Mouse (Mus musculus) lung, postnatal 0 days (tissue): Measurements from ENCODE around the gene Ctsd. TPM values are rescaled to one million over a fixed set of nuclear protein-coding genes. Genes with fewer than 3 reads are reported as not detected.

Source experiments
- ATAC-seq: fragments of 200-750 bp; cut with Nextera tagmentation; 2 replicates; pipeline ENCODE4 v1.8.0; 2017; ENCODE audit warnings: moderate library complexity
- DNase-seq: peaks from one replicate; pipeline ENCODE4 v3.0.0-alpha.2; 2016; ENCODE audit warnings: low spot score
- H3K27ac ChIP-seq: fragments of 300-500 bp; sonication (generic); 2 replicates; pipeline ENCODE4 v1.5.1; 2014; ENCODE audit warnings: antibody characterized with exemption, mild to moderate bottlenecking, low read length, mixed read lengths
- H3K27me3 ChIP-seq: fragments of 300-500 bp; sonication (generic); replicated peaks from 2 replicates; pipeline ENCODE4 v1.6.1; 2014; ENCODE audit warnings: low read length, mixed read lengths; ENCODE audit not compliant: insufficient read depth
- H3K36me3 ChIP-seq: fragments of 300-500 bp; sonication (generic); 2 replicates; pipeline ENCODE4 v1.6.1; 2014; ENCODE audit warnings: low read length, mixed read lengths; ENCODE audit not compliant: insufficient read depth
- H3K4me1 ChIP-seq: fragments of 300-500 bp; sonication (generic); 2 replicates; pipeline ENCODE4 v1.6.1; 2014; ENCODE audit warnings: antibody characterized with exemption, low read depth, low read length, mixed read lengths; ENCODE audit not compliant: insufficient read depth
- H3K4me2 ChIP-seq: fragments of 300-500 bp; sonication (generic); replicated peaks from 2 replicates; pipeline ENCODE4 v1.6.1; 2014; ENCODE audit warnings: low read depth, mild to moderate bottlenecking, low read length, moderate library complexity, mixed read lengths
- H3K4me3 ChIP-seq: fragments of 300-500 bp; sonication (generic); 2 replicates; pipeline ENCODE4 v1.5.1; 2014; ENCODE audit warnings: low read depth, low read length
- H3K9ac ChIP-seq: fragments of 300-500 bp; sonication (generic); replicated peaks from 2 replicates; pipeline ENCODE4 v1.6.1; 2014; ENCODE audit warnings: low read depth, mild to moderate bottlenecking
- H3K9me3 ChIP-seq: fragments of 300-500 bp; sonication (generic); 2 replicates; pipeline ENCODE4 v1.6.1; 2016; ENCODE audit warnings: low read length, mixed read lengths
- CTCF ChIP-seq: IDR thresholded peaks from 2 replicates; pipeline ENCODE4 v1.5.1; 2016; ENCODE audit warnings: antibody characterized with exemption, mild to moderate bottlenecking
- EP300 ChIP-seq: IDR thresholded peaks from 2 replicates; pipeline ENCODE4 v1.6.1; 2016; ENCODE audit warnings: antibody characterized with exemption, mild to moderate bottlenecking, control low read depth
- WGBS: fragments of 180-500 bp; shearing (Covaris S2); extraction: QIAGEN DNeasy Blood & Tissue Kit; methylation state at CpG from one replicate; pipeline ENCODE4 v1.1.7; 2014; 5-methylcytosine and 5-hydroxymethylcytosine counted together
- polyA plus RNA-seq: library from polyadenylated mRNA; unstranded; fragments of >200 nt; fragmentation: Nextera tagmentation; extraction: Ambion mirVana; gene quantifications from 2 replicates; pipeline ENCODE4 v1.2.1, GENCODE M21; 2015

Gene Ctsd
- polyA plus RNA-seq, 1 experiment from 2014 or later: 481 TPM

DNA sequence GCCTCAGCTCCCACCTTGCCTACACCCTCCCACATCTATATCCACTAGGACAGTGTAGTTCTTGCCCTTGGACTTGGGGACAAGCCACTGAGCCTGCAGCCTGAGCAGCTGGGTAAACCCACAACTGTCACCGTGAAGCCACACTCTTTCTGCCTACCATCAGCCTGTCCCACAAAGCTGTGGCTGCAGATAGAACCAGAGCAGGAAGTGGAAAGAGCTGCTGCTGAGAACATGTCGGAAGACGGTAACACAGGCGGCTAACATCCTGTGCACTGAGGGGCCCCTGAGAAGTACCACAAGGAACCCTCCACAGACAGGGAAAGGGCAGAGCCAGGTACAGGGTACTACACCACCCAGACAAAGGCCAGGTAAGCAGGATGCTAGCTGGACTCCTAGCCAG, 6.7 kb downstream of the Ctsd start:
- Histone ChIP-seq H3K4me2 (no peak overlapping the region), H3K27me3 (no peaks in the 10 kb centered on the region), H3K4me1 (peaks cover 4% of the 10 kb centered on the region), H3K9ac (no peak overlapping the region), H3K36me3 (peaks cover 69% of the 10 kb centered on the region), H3K27ac (no peak overlapping the region), H3K4me3 (no peak overlapping the region), H3K9me3 (no peaks in the 10 kb centered on the region)
- 67% methylated on average over 4 of the region's 4 CpGs for WGBS
- ATAC-seq: no peak
- TF ChIP-seq CTCF: no peak
- TF ChIP-seq EP300: no peak
- DNase-seq: no peak

DNA sequence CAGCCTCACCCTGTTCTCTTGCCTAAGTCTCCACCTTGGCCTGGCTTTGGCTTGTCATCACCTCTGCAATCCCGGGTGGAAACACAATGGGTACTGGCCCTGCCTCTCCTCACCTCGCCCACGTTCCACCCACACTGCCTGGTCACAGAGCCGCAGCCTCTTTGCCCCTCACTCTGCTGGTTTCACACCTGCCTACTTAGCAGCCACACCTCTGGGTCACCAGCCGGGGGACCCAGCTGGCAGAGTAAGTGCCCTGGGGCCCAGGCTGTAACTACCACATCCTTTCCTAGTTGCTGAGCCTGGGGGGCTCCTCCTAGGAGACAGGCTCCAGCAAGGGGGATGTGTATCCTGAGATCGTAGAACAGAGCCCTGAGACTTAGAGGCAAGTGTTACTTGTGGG, 8.7 kb downstream of the Ctsd start:
- Histone ChIP-seq H3K9ac (no peak overlapping the region), H3K27me3 (no peaks in the 10 kb centered on the region), H3K4me1 (no peaks in the 10 kb centered on the region), H3K4me3 (no peak overlapping the region), H3K9me3 (no peaks in the 10 kb centered on the region), H3K36me3 (peaks cover 65% of the 10 kb centered on the region), H3K4me2 (no peak overlapping the region), H3K27ac (no peak overlapping the region)
- no peak for DNase-seq
- TF ChIP-seq CTCF: no peak
- no peak for TF ChIP-seq EP300
- ATAC-seq: no peak
- 64% methylated on average over 6 of the region's 6 CpGs for WGBS

- H3K9me3 ChIP-seq: no peaks in the 10 kb centered on the region
- no peak for TF ChIP-seq CTCF
- TF ChIP-seq EP300: no peak
- no peaks in the 10 kb centered on the region for H3K27me3 ChIP-seq
- H3K9ac ChIP-seq: no peak overlapping the region
- no peak overlapping the region for H3K4me2 ChIP-seq
- no peak overlapping the region for H3K4me3 ChIP-seq
- no peak overlapping the region for H3K27ac ChIP-seq
- ATAC-seq (no peak), DNase-seq (no peak)
- H3K4me1 ChIP-seq: no peaks in the 10 kb centered on the region
- peaks cover 47% of the 10 kb centered on the region for H3K36me3 ChIP-seq
- WGBS: 67% methylated on average over 14 of the region's 14 CpGs
Measured at GRCm38 (mm10) chr7:142377233-142377925, 10.5 kb downstream of the Ctsd start.

DNA sequence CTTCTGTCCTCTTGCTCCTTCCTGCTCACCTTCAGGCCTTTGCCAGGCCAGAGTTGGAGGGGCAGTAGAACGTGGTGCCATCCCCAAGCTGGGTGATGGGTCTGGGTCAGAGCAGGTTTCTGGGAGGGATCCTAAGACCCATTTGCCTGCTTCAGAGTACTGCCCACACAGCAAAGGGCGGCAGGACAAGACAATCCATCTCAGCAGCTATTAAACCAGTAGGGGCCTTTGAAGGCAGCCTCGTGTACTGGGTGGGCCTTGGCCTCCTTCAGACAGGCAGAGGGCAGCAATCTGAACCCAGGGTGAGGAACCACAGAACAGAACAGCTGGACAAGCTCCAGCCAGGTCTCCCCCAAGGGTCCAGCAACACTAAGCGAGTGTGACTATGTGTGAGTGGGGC, 11.7 kb downstream of the Ctsd start:
- Histone ChIP-seq H3K27me3 (peaks cover 8% of the 10 kb centered on the region; the same call in 1 of the 2 replicates), H3K4me1 (0 out of 2 replicates have a peak, but pooled peaks cover 3% of the 10 kb centered on the region), H3K36me3 (peaks cover 39% of the 10 kb centered on the region), H3K27ac (no peak overlapping the region), H3K4me2 (no peak overlapping the region), H3K4me3 (no peak overlapping the region), H3K9ac (no peak overlapping the region), H3K9me3 (no peaks in the 10 kb centered on the region)
- DNase-seq (no peak), ATAC-seq (no peak)
- WGBS: 71% methylated on average over 4 of the region's 4 CpGs
- TF ChIP-seq EP300 (no peak), CTCF (no peak)

- Histone ChIP-seq H3K4me2 (no peak overlapping the region), H3K9me3 (no peaks in the 10 kb centered on the region), H3K4me1 (0 out of 2 replicates have a peak, but pooled peaks cover 3% of the 10 kb centered on the region), H3K4me3 (no peak overlapping the region), H3K27me3 (peaks cover 13% of the 10 kb centered on the region), H3K27ac (no peak overlapping the region), H3K36me3 (peaks cover 34% of the 10 kb centered on the region), H3K9ac (no peak overlapping the region)
- DNase-seq (no peak), ATAC-seq (no peak)
- WGBS: 75% methylated on average over 6 of the region's 6 CpGs
- TF ChIP-seq EP300: no peak
- no peak for TF ChIP-seq CTCF
Measured at GRCm38 (mm10) chr7:142375261-142375724, 12.5 kb downstream of the Ctsd start.

DNA sequence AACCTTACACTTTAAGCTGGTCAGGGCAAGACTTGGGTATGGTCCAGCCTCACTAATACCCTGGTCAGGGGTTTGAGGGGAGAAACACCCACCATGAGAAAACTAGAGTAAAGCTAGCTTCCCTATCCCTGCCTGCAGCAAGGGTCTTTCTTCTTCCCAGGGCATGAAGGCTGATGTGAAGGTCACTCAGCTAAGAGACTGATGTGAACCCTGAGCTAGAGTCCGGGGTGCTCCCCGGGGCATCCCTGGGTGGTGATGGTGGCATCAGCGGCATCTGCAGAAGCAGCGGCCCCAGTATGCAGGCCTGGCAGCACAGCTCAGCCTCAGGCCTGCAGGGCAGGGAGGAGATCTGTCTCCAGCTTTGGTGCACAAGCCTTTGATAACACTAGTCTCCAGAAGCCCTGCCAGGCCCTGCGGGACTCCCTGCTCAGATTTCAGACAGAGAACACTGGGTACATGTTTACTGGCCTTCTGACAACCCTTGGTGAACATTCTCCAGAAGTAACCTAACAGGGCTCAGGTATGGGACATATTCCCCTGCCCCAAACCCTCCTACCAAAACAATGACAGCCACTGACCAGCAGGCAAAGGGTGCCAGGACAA, 13.3 kb downstream of the Ctsd start:
- TF ChIP-seq EP300 (no peak), CTCF (no peak)
- 89% methylated on average over 5 of the region's 5 CpGs for WGBS
- H3K4me2 ChIP-seq: no peak overlapping the region
- H3K4me3 ChIP-seq: no peak overlapping the region
- H3K9me3 ChIP-seq: no peaks in the 10 kb centered on the region
- H3K36me3 ChIP-seq: peaks cover 26% of the 10 kb centered on the region
- H3K4me1 ChIP-seq: 0 out of 2 replicates have a peak, but pooled peaks cover 3% of the 10 kb centered on the region
- ATAC-seq (no peak), DNase-seq (no peak)
- no peak overlapping the region for H3K9ac ChIP-seq
- no peak overlapping the region for H3K27ac ChIP-seq
- peaks cover 13% of the 10 kb centered on the region for H3K27me3 ChIP-seq
